In the genomic region with DNA sequence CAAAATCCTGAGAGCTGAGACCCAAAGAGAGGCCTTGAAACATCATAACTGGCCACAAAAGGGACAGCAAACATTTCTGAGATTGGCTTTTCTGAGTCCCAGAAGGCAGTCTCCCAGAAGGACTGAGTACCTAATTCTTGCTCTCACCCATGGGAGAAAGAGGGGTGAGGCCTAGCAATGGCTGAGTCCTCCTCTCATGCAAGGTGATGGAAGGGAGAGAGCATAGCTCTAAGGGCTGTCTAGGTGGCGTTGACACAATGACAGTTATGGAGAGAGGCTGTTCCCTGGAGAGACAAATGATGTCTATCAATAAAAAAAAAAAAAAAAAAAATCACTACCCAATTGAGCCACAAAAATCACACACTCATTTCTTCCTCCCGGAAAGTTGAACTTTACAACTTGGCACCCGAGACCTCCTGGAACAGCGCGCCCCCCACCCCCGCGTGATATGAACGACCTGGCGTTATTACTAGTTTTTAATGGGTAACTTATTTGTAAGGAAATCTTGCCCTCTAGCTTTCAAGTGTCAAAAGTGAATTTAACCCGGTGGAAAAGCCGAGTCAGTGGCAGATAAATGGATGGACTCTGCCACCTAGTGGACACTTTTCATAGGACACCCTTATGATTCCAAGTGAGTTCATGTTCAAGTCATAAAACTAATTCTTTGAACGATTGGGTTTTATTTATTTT, we compare ENCODE assay signal across 8 mouse cellular contexts.
A peak's percentile ranks its signal among the peaks of the same experiment; 100 is the strongest.
DNase-seq lines count a peak whose midpoint lies in the region; ATAC-seq lines count a peak whose summit lies in the region.

No protein-coding gene starts in this region.

- peak; percentile 60 for ATAC-seq in cerebellum, adult (ENCODE audit: insufficient number of reproducible peaks, low FRiP score, low TSS enrichment)

- peak; percentile 60 for DNase-seq in Muller cell, postnatal 12 days (ENCODE audit: inconsistent ontology term)
- peak; percentile 82 for DNase-seq in forelimb bud, embryonic 11.5 days (ENCODE audit: low read depth, low spot score)
- peak; percentile 79 for DNase-seq in hindlimb bud, embryonic 11.5 days (ENCODE audit: extremely low spot score, low read depth, low spot score)
- DNase-seq in layer of hippocampus, postnatal 36 days = peak; percentile 28 to 60
- peak; percentile 28 to 78 for DNase-seq in lung, postnatal 4 days
- peak; percentile 81 to 87 for DNase-seq in right cerebral cortex, adult 2 months (ENCODE audit: low spot score in 2 of 2)
- DNase-seq in yolk sac, embryonic 10.5 days (ENCODE audit: low spot score) = peak; percentile 68

Comparison
In these comparisons a context has a peak if more than half of its experiments do, and no peak if none do; other contexts are left out.
1. Peak in every context shown above with its lines: DNase-seq and ATAC-seq.